Mouse (Mus musculus): ENCODE data around the gene Rec114. TPM values are rescaled to one million over a fixed set of nuclear protein-coding genes. Genes with fewer than 3 reads are reported as not detected.

The Rec114 gene
- polyA plus RNA-seq, 1 experiment from 2014 or later: 4.4 TPM

- no peaks in the 10 kb centered on the region for H3K36me3 ChIP-seq
- H3K4me2 ChIP-seq: no peak overlapping the region
- 15% methylated on average over 2 of the region's 2 CpGs for WGBS
- no peaks in the 10 kb centered on the region for H3K27me3 ChIP-seq (replicated peaks)
- H3K27ac ChIP-seq: no peak overlapping the region
- no peak overlapping the region for H3K4me3 ChIP-seq (replicated peaks)
- no peaks in the 10 kb centered on the region for H3K9me3 ChIP-seq
- H3K4me1 ChIP-seq: no peaks in the 10 kb centered on the region
- H3K9ac ChIP-seq: no peak overlapping the region
- ATAC-seq (ENCODE audit: insufficient read depth, low FRiP score, low read depth): no peak
Measured at GRCm38 (mm10) chr9:58709939-58710338, 33.8 kb downstream of the Rec114 start.

GRCm38 (mm10) chr9:58707796-58708195 is 36.0 kb downstream of the Rec114 start:
- WGBS: 78% methylated on average over 11 of the region's 11 CpGs
- Histone ChIP-seq H3K36me3 (no peaks in the 10 kb centered on the region), H3K27ac (no peak overlapping the region), H3K4me2 (no peak overlapping the region), H3K27me3 (replicated peaks) (no peaks in the 10 kb centered on the region), H3K9me3 (no peaks in the 10 kb centered on the region), H3K4me3 (replicated peaks) (no peak overlapping the region), H3K4me1 (no peaks in the 10 kb centered on the region), H3K9ac (no peak overlapping the region)
- no peak for ATAC-seq (ENCODE audit: insufficient read depth, low FRiP score, low read depth)

- Histone ChIP-seq H3K36me3 (no peaks in the 10 kb centered on the region), H3K4me2 (no peak overlapping the region), H3K4me3 (replicated peaks) (no peak overlapping the region), H3K4me1 (no peaks in the 10 kb centered on the region), H3K9me3 (no peaks in the 10 kb centered on the region), H3K27me3 (replicated peaks) (no peaks in the 10 kb centered on the region), H3K9ac (no peak overlapping the region), H3K27ac (no peak overlapping the region)
- 62% methylated on average over 7 of the region's 7 CpGs for WGBS
- ATAC-seq (ENCODE audit: insufficient read depth, low FRiP score, low read depth): no peak
Measured at GRCm38 (mm10) chr9:58706024-58706423, 37.7 kb downstream of the Rec114 start.

- H3K9ac ChIP-seq: no peak overlapping the region
- H3K9me3 ChIP-seq: no peaks in the 10 kb centered on the region
- H3K4me1 ChIP-seq: no peaks in the 10 kb centered on the region
- WGBS: 86% methylated on average over 7 of the region's 7 CpGs
- H3K4me3 ChIP-seq (replicated peaks): no peak overlapping the region
- no peaks in the 10 kb centered on the region for H3K27me3 ChIP-seq (replicated peaks)
- ATAC-seq (ENCODE audit: insufficient read depth, low FRiP score, low read depth): no peak
- no peak overlapping the region for H3K27ac ChIP-seq
- H3K4me2 ChIP-seq: no peak overlapping the region
- no peaks in the 10 kb centered on the region for H3K36me3 ChIP-seq
Measured at GRCm38 (mm10) chr9:58703766-58704165, 40.0 kb downstream of the Rec114 start.

GRCm38 (mm10) chr9:58701751-58702150 is 42.0 kb downstream of the Rec114 start:
- H3K4me3 ChIP-seq (replicated peaks): no peak overlapping the region
- no peak overlapping the region for H3K9ac ChIP-seq
- no peak overlapping the region for H3K27ac ChIP-seq
- no peaks in the 10 kb centered on the region for H3K9me3 ChIP-seq
- H3K4me2 ChIP-seq: no peak overlapping the region
- H3K4me1 ChIP-seq: no peaks in the 10 kb centered on the region
- WGBS: 81% methylated on average over 2 of the region's 2 CpGs
- ATAC-seq (ENCODE audit: insufficient read depth, low FRiP score, low read depth): no peak
- no peaks in the 10 kb centered on the region for H3K36me3 ChIP-seq
- no peaks in the 10 kb centered on the region for H3K27me3 ChIP-seq (replicated peaks)

GRCm38 (mm10) chr9:58698486-58698885 is 45.3 kb downstream of the Rec114 start:
- Histone ChIP-seq H3K4me3 (replicated peaks) (no peak overlapping the region), H3K9me3 (no peaks in the 10 kb centered on the region), H3K27me3 (replicated peaks) (no peaks in the 10 kb centered on the region), H3K9ac (no peak overlapping the region), H3K36me3 (no peaks in the 10 kb centered on the region), H3K4me1 (no peaks in the 10 kb centered on the region), H3K27ac (no peak overlapping the region), H3K4me2 (no peak overlapping the region)
- 88% methylated on average over 2 of the region's 2 CpGs for WGBS
- ATAC-seq (ENCODE audit: insufficient read depth, low FRiP score, low read depth): no peak

- ATAC-seq (ENCODE audit: insufficient read depth, low FRiP score, low read depth): no peak
Measured at GRCm38 (mm10) chr9:58691471-58691870, 52.3 kb downstream of the Rec114 start.

GRCm38 (mm10) chr9:58690701-58691100 is 53.1 kb downstream of the Rec114 start:
- H3K4me3 ChIP-seq (replicated peaks): no peak overlapping the region
- H3K27ac ChIP-seq: no peak overlapping the region
- H3K27me3 ChIP-seq (replicated peaks): no peaks in the 10 kb centered on the region
- no peak overlapping the region for H3K4me2 ChIP-seq
- 80% methylated on average over 4 of the region's 4 CpGs for WGBS
- no peaks in the 10 kb centered on the region for H3K4me1 ChIP-seq
- no peak overlapping the region for H3K9ac ChIP-seq
- no peak for ATAC-seq (ENCODE audit: insufficient read depth, low FRiP score, low read depth)
- H3K36me3 ChIP-seq: no peaks in the 10 kb centered on the region
- no peaks in the 10 kb centered on the region for H3K9me3 ChIP-seq

More at GRCm38 (mm10) chr9:58691471-58691870, 52.3 kb downstream of the Rec114 start:
- no peak overlapping the region for H3K4me3 ChIP-seq (replicated peaks)
- H3K9me3 ChIP-seq: no peaks in the 10 kb centered on the region
- WGBS: 68% methylated on average over 7 of the region's 7 CpGs
- H3K27me3 ChIP-seq (replicated peaks): no peaks in the 10 kb centered on the region
- no peaks in the 10 kb centered on the region for H3K36me3 ChIP-seq
- H3K9ac ChIP-seq: no peak overlapping the region
- H3K27ac ChIP-seq: no peak overlapping the region
- H3K4me2 ChIP-seq: no peak overlapping the region
- H3K4me1 ChIP-seq: no peaks in the 10 kb centered on the region

GRCm38 (mm10) chr9:58688076-58688475 is 55.7 kb downstream of the Rec114 start:
- no peak overlapping the region for H3K4me2 ChIP-seq
- no peaks in the 10 kb centered on the region for H3K9me3 ChIP-seq
- H3K9ac ChIP-seq: no peak overlapping the region
- H3K4me3 ChIP-seq (replicated peaks): no peak overlapping the region
- WGBS: 70% methylated on average over 4 of the region's 4 CpGs
- no peak for ATAC-seq (ENCODE audit: insufficient read depth, low FRiP score, low read depth)
- no peak overlapping the region for H3K27ac ChIP-seq
- no peaks in the 10 kb centered on the region for H3K4me1 ChIP-seq
- no peaks in the 10 kb centered on the region for H3K27me3 ChIP-seq (replicated peaks)
- H3K36me3 ChIP-seq: no peaks in the 10 kb centered on the region

- Histone ChIP-seq H3K36me3 (no peaks in the 10 kb centered on the region), H3K4me1 (no peaks in the 10 kb centered on the region), H3K4me2 (no peak overlapping the region), H3K27me3 (replicated peaks) (no peaks in the 10 kb centered on the region), H3K9me3 (no peaks in the 10 kb centered on the region), H3K9ac (no peak overlapping the region), H3K4me3 (replicated peaks) (no peak overlapping the region), H3K27ac (no peak overlapping the region)
- 73% methylated on average over 10 of the region's 10 CpGs for WGBS
- no peak for ATAC-seq (ENCODE audit: insufficient read depth, low FRiP score, low read depth)
Measured at GRCm38 (mm10) chr9:58685290-58685689, 58.5 kb downstream of the Rec114 start.

- Histone ChIP-seq H3K36me3 (no peaks in the 10 kb centered on the region), H3K4me2 (no peak overlapping the region), H3K4me3 (replicated peaks) (no peak overlapping the region), H3K27ac (no peak overlapping the region), H3K9me3 (no peaks in the 10 kb centered on the region), H3K4me1 (no peaks in the 10 kb centered on the region), H3K27me3 (replicated peaks) (no peaks in the 10 kb centered on the region), H3K9ac (no peak overlapping the region)
- 60% methylated on average over 6 of the region's 6 CpGs for WGBS
- ATAC-seq (ENCODE audit: insufficient read depth, low FRiP score, low read depth): no peak
Measured at GRCm38 (mm10) chr9:58683372-58683771, 60.4 kb downstream of the Rec114 start.

- no peak for ATAC-seq (ENCODE audit: insufficient read depth, low FRiP score, low read depth)
- no peaks in the 10 kb centered on the region for H3K27me3 ChIP-seq (replicated peaks)
- H3K4me3 ChIP-seq (replicated peaks): no peak overlapping the region
- no peak overlapping the region for H3K9ac ChIP-seq
- H3K27ac ChIP-seq: no peak overlapping the region
- 65% methylated on average over 6 of the region's 6 CpGs for WGBS
- H3K4me1 ChIP-seq: no peaks in the 10 kb centered on the region
- H3K36me3 ChIP-seq: no peaks in the 10 kb centered on the region
- H3K9me3 ChIP-seq: no peaks in the 10 kb centered on the region
- H3K4me2 ChIP-seq: no peak overlapping the region
Measured at GRCm38 (mm10) chr9:58682106-58682505, 61.7 kb downstream of the Rec114 start.

GRCm38 (mm10) chr9:58681411-58681810 is 62.4 kb downstream of the Rec114 start:
- no peaks in the 10 kb centered on the region for H3K9me3 ChIP-seq
- H3K4me3 ChIP-seq (replicated peaks): no peak overlapping the region
- no peak for ATAC-seq (ENCODE audit: insufficient read depth, low FRiP score, low read depth)
- no peaks in the 10 kb centered on the region for H3K36me3 ChIP-seq
- no peak overlapping the region for H3K9ac ChIP-seq
- no peak overlapping the region for H3K4me2 ChIP-seq
- no peaks in the 10 kb centered on the region for H3K27me3 ChIP-seq (replicated peaks)
- H3K27ac ChIP-seq: no peak overlapping the region
- WGBS: 43% methylated on average over 2 of the region's 2 CpGs
- no peaks in the 10 kb centered on the region for H3K4me1 ChIP-seq
